Mouse (Mus musculus) layer of hippocampus, postnatal 14 days (tissue): ENCODE measurements at regions not wholly inside any gene's neighbourhood (a gene's known extent, or its start where the extent isn't known, plus 50 kb on each side); places are given as distances from the start of the nearest gene placed in this dataset.

ENCODE experiments used
- DNase-seq, 2 experiments: peaks; one replicate each; pipeline ENCODE4 v3.0.0; 2021 to 2022; ENCODE audit warnings: low spot score in 2 of 2, mixed read lengths in 1 of 2

DNA sequence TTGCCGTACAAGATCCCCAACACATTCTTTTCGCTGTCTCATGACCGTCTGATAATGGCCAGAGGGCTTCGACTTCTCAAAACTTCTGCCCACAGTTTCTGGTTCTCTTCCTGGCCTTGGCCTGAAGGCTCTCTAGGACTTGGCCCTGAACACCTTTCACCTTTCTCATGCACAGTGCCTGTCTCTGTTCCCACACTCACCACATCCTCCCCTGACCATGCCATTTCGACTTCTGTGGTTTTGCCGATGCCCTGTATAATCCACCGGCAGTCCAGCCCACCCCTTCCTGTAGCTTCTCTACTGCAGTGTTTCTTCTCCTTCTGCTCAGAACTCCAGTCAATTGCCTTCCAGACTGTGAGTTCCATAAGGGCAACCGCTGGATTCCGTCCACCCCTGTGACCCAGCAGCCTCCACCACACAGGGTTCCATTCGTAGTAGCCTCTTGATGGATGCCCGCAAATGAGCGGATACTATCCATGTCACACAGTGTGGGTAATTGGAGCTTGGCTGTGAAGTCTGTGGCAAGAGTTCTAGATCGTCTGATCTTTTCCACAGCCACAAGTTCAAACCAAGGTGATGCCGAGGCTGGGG lies 53.3 kb upstream of the Cnih3 start:
- no peak for DNase-seq

GRCm38 (mm10) chr1:181299826-181300225 lies 52.6 kb upstream of the Cnih3 start:
- no peak for DNase-seq

GRCm38 (mm10) chr1:181302151-181302550 lies 50.3 kb upstream of the Cnih3 start:
- DNase-seq: no peak
